Mouse (Mus musculus) layer of hippocampus, postnatal 25 days (tissue): ENCODE measurements around the gene Ccdc81. TPM values are rescaled to one million over a fixed set of nuclear protein-coding genes. Genes with fewer than 3 reads are reported as not detected.

Experiments used
- DNase-seq, 2 experiments: peaks; one replicate each; pipeline ENCODE4 v3.0.0; 2022; ENCODE audit warnings: mixed read lengths in 2 of 2, low spot score in 1 of 2; ENCODE audit errors: extremely low spot score in 1 of 2
- total RNA-seq, 2 experiments: library from RNA; stranded (reverse); gene quantifications; 2 replicates each; pipeline ENCODE4 v1.2.3; 2021

Ccdc81 gene
- total RNA-seq, 2 experiments from 2014 or later, result 0.42 to 0.52 TPM

- DNase-seq, result no peak
These were observed 23.7 kb downstream of the Ccdc81 start for GRCm38 (mm10) chr7:89879686-89880085.

- no peak for DNase-seq
These were observed 36.2 kb downstream of the Ccdc81 start for GRCm38 (mm10) chr7:89867221-89867620.

GRCm38 (mm10) chr7:89864769-89865168 lies 38.7 kb downstream of the Ccdc81 start:
- DNase-seq, result no peak

GRCm38 (mm10) chr7:89856440-89857217 lies 46.8 kb downstream of the Ccdc81 start:
- no peak for DNase-seq

GRCm38 (mm10) chr7:89855196-89855595 lies 48.2 kb downstream of the Ccdc81 start:
- no peak for DNase-seq

- no peak for DNase-seq
These were observed 50.3 kb downstream of the Ccdc81 start for GRCm38 (mm10) chr7:89853131-89853530.

GRCm38 (mm10) chr7:89852158-89853095 lies 51.0 kb downstream of the Ccdc81 start:
- no peak for DNase-seq

- DNase-seq, result no peak
These were observed 52.9 kb downstream of the Ccdc81 start for GRCm38 (mm10) chr7:89850510-89850909.

- DNase-seq, result no peak
These were observed 57.8 kb downstream of the Ccdc81 start for GRCm38 (mm10) chr7:89845669-89846068.

GRCm38 (mm10) chr7:89843533-89843932 lies 59.9 kb downstream of the Ccdc81 start:
- DNase-seq, result peak in 1 of 2 experiments; percentile 34

GRCm38 (mm10) chr7:89843121-89843520 lies 60.3 kb downstream of the Ccdc81 start:
- no peak for DNase-seq

- no peak for DNase-seq
These were observed 61.1 kb downstream of the Ccdc81 start for GRCm38 (mm10) chr7:89842404-89842715.

- peak; percentile 72 to 89 for DNase-seq
These were observed 61.6 kb downstream of the Ccdc81 start for GRCm38 (mm10) chr7:89841670-89842403.

GRCm38 (mm10) chr7:89839721-89840120 lies 63.7 kb downstream of the Ccdc81 start:
- DNase-seq, result no peak

- no peak for DNase-seq
These were observed 65.6 kb downstream of the Ccdc81 start for GRCm38 (mm10) chr7:89837841-89838240.

GRCm38 (mm10) chr7:89836676-89837075 lies 66.8 kb downstream of the Ccdc81 start:
- DNase-seq, result no peak

GRCm38 (mm10) chr7:89835566-89835965 lies 67.9 kb downstream of the Ccdc81 start:
- no peak for DNase-seq

- DNase-seq, result no peak
These were observed 69.9 kb downstream of the Ccdc81 start for GRCm38 (mm10) chr7:89833521-89833920.

GRCm38 (mm10) chr7:89829201-89829600 lies 74.2 kb downstream of the Ccdc81 start:
- DNase-seq, result no peak

- no peak for DNase-seq
These were observed 74.9 kb downstream of the Ccdc81 start for GRCm38 (mm10) chr7:89828436-89829065.
